Mouse (Mus musculus): ENCODE data around the gene F13a1. TPM values are rescaled to one million over a fixed set of nuclear protein-coding genes. Genes with fewer than 3 reads are reported as not detected.

F13a1 gene
- polyA plus RNA-seq (2012; rRNA removed) = 1.2 and 1.5 TPM in 2 replicates

GRCm38 (mm10) chr13:37050126-37050525, at the start of gene F13a1:
Gene F13a1 (minus strand): TSS chr13:37050244.
- no peak for TF ChIP-seq POLR2A (IDR thresholded peaks at IDR 0.05; ENCODE audit: low read depth, low read length)
- TF ChIP-seq CTCF (conservative IDR thresholded peaks at IDR 0.05; ENCODE audit: insufficient read depth, insufficient read length, low read depth, low read length) = no peak
- H3K27ac ChIP-seq (ENCODE audit: insufficient read depth, low read depth, low read length) = no peak within 1 kb of the TSS
- H3K4me3 ChIP-seq (ENCODE audit: insufficient read depth, low read depth, low read length) = no peak within 1 kb of the TSS

GRCm38 (mm10) chr13:37091620-37092019, 41.6 kb upstream of the F13a1 start:
- Histone ChIP-seq H3K4me3 (ENCODE audit: insufficient read depth, low read depth, low read length) (no peak overlapping the region), H3K27ac (ENCODE audit: insufficient read depth, low read depth, low read length) (no peak overlapping the region), H3K4me1 (ENCODE audit: control insufficient read depth, insufficient read depth, low read length) (no peaks in the 10 kb centered on the region), H3K27me3 (replicated peaks; ENCODE audit: control insufficient read depth, insufficient read depth, low read length) (no peaks in the 10 kb centered on the region), H3K36me3 (ENCODE audit: control insufficient read depth, insufficient read depth, low read length) (no peaks in the 10 kb centered on the region)
- WGBS = 91% methylated on average over 1 of the region's 1 CpGs
- TF ChIP-seq CTCF (conservative IDR thresholded peaks at IDR 0.05; ENCODE audit: insufficient read depth, insufficient read length, low read depth, low read length) = no peak
- no peak for TF ChIP-seq POLR2A (IDR thresholded peaks at IDR 0.05; ENCODE audit: low read depth, low read length)
- DNase-seq = no peak

More at GRCm38 (mm10) chr13:37050126-37050525, at the start of gene F13a1:
- no peaks in the 10 kb centered on the region for H3K27me3 ChIP-seq (replicated peaks; ENCODE audit: control insufficient read depth, insufficient read depth, low read length)
- 25% methylated on average over 3 of the region's 3 CpGs for WGBS
- no peaks in the 10 kb centered on the region for H3K36me3 ChIP-seq (ENCODE audit: control insufficient read depth, insufficient read depth, low read length)
- no peaks in the 10 kb centered on the region for H3K4me1 ChIP-seq (ENCODE audit: control insufficient read depth, insufficient read depth, low read length)
- no peak for DNase-seq

- no peak for TF ChIP-seq CTCF (conservative IDR thresholded peaks at IDR 0.05; ENCODE audit: insufficient read depth, insufficient read length, low read depth, low read length)
- no peak for TF ChIP-seq POLR2A (IDR thresholded peaks at IDR 0.05; ENCODE audit: low read depth, low read length)
- H3K4me1 ChIP-seq (ENCODE audit: control insufficient read depth, insufficient read depth, low read length) = no peaks in the 10 kb centered on the region
- H3K36me3 ChIP-seq (ENCODE audit: control insufficient read depth, insufficient read depth, low read length) = no peaks in the 10 kb centered on the region
- 72% methylated on average over 6 of the region's 6 CpGs for WGBS
- H3K27ac ChIP-seq (ENCODE audit: insufficient read depth, low read depth, low read length) = no peak overlapping the region
- no peak for DNase-seq
- no peak overlapping the region for H3K4me3 ChIP-seq (ENCODE audit: insufficient read depth, low read depth, low read length)
- no peaks in the 10 kb centered on the region for H3K27me3 ChIP-seq (replicated peaks; ENCODE audit: control insufficient read depth, insufficient read depth, low read length)
These were observed 39.1 kb upstream of the F13a1 start for GRCm38 (mm10) chr13:37089104-37089503.

GRCm38 (mm10) chr13:37081506-37082241, 31.6 kb upstream of the F13a1 start:
- WGBS = 53% methylated on average over 13 of the region's 13 CpGs
- H3K27me3 ChIP-seq (replicated peaks; ENCODE audit: control insufficient read depth, insufficient read depth, low read length) = no peaks in the 10 kb centered on the region
- no peak overlapping the region for H3K27ac ChIP-seq (ENCODE audit: insufficient read depth, low read depth, low read length)
- H3K4me1 ChIP-seq (ENCODE audit: control insufficient read depth, insufficient read depth, low read length) = no peaks in the 10 kb centered on the region
- no peaks in the 10 kb centered on the region for H3K36me3 ChIP-seq (ENCODE audit: control insufficient read depth, insufficient read depth, low read length)
- DNase-seq = no peak
- no peak for TF ChIP-seq CTCF (conservative IDR thresholded peaks at IDR 0.05; ENCODE audit: insufficient read depth, insufficient read length, low read depth, low read length)
- TF ChIP-seq POLR2A (IDR thresholded peaks at IDR 0.05; ENCODE audit: low read depth, low read length) = no peak
- no peak overlapping the region for H3K4me3 ChIP-seq (ENCODE audit: insufficient read depth, low read depth, low read length)

GRCm38 (mm10) chr13:37071390-37071789, 21.3 kb upstream of the F13a1 start:
- no peak overlapping the region for H3K4me3 ChIP-seq (ENCODE audit: insufficient read depth, low read depth, low read length)
- no peak overlapping the region for H3K27ac ChIP-seq (ENCODE audit: insufficient read depth, low read depth, low read length)
- H3K4me1 ChIP-seq (ENCODE audit: control insufficient read depth, insufficient read depth, low read length) = no peaks in the 10 kb centered on the region
- no peaks in the 10 kb centered on the region for H3K27me3 ChIP-seq (replicated peaks; ENCODE audit: control insufficient read depth, insufficient read depth, low read length)
- H3K36me3 ChIP-seq (ENCODE audit: control insufficient read depth, insufficient read depth, low read length) = no peaks in the 10 kb centered on the region
- no peak for DNase-seq
- 69% methylated on average over 3 of the region's 3 CpGs for WGBS
- TF ChIP-seq POLR2A (IDR thresholded peaks at IDR 0.05; ENCODE audit: low read depth, low read length) (no peak), CTCF (conservative IDR thresholded peaks at IDR 0.05; ENCODE audit: insufficient read depth, insufficient read length, low read depth, low read length) (no peak)

- WGBS = 72% methylated on average over 4 of the region's 4 CpGs
These were observed 20.8 kb upstream of the F13a1 start for GRCm38 (mm10) chr13:37070824-37071223.

GRCm38 (mm10) chr13:37060810-37061209, 10.8 kb upstream of the F13a1 start:
- Histone ChIP-seq H3K27ac (ENCODE audit: insufficient read depth, low read depth, low read length) (no peak overlapping the region), H3K4me3 (ENCODE audit: insufficient read depth, low read depth, low read length) (no peak overlapping the region), H3K27me3 (replicated peaks; ENCODE audit: control insufficient read depth, insufficient read depth, low read length) (no peaks in the 10 kb centered on the region), H3K4me1 (ENCODE audit: control insufficient read depth, insufficient read depth, low read length) (no peaks in the 10 kb centered on the region), H3K36me3 (ENCODE audit: control insufficient read depth, insufficient read depth, low read length) (no peaks in the 10 kb centered on the region)
- no peak for DNase-seq
- TF ChIP-seq CTCF (conservative IDR thresholded peaks at IDR 0.05; ENCODE audit: insufficient read depth, insufficient read length, low read depth, low read length) (no peak), POLR2A (IDR thresholded peaks at IDR 0.05; ENCODE audit: low read depth, low read length) (no peak)
- WGBS = 67% methylated on average over 5 of the region's 5 CpGs

More at GRCm38 (mm10) chr13:37070824-37071223, 20.8 kb upstream of the F13a1 start:
- no peak overlapping the region for H3K4me3 ChIP-seq (ENCODE audit: insufficient read depth, low read depth, low read length)
- TF ChIP-seq POLR2A (IDR thresholded peaks at IDR 0.05; ENCODE audit: low read depth, low read length) (no peak), CTCF (conservative IDR thresholded peaks at IDR 0.05; ENCODE audit: insufficient read depth, insufficient read length, low read depth, low read length) (no peak)
- no peaks in the 10 kb centered on the region for H3K27me3 ChIP-seq (replicated peaks; ENCODE audit: control insufficient read depth, insufficient read depth, low read length)
- no peaks in the 10 kb centered on the region for H3K36me3 ChIP-seq (ENCODE audit: control insufficient read depth, insufficient read depth, low read length)
- DNase-seq = no peak
- no peak overlapping the region for H3K27ac ChIP-seq (ENCODE audit: insufficient read depth, low read depth, low read length)
- H3K4me1 ChIP-seq (ENCODE audit: control insufficient read depth, insufficient read depth, low read length) = no peaks in the 10 kb centered on the region
